Mouse (Mus musculus) hindbrain, embryonic 15.5 days (tissue): ENCODE results near the gene Catip. TPM values are rescaled to one million over a fixed set of nuclear protein-coding genes. Genes with fewer than 3 reads are reported as not detected.
"Not testable (repeated sequence)": the region's sequence is repeated elsewhere in the genome, so short reads cannot be mapped to it uniquely, and the experiment has no call there.

ENCODE experiments used
- ATAC-seq: fragments of 200-750 bp; cut with Nextera tagmentation; 2 replicates; pipeline ENCODE4 v1.8.0; 2017; ENCODE audit warnings: low read depth, moderate number of reproducible peaks, moderate TSS enrichment; ENCODE audit not compliant: low FRiP score
- H3K27ac ChIP-seq: fragments of 300-500 bp; sonication (generic); replicated peaks from 2 replicates; pipeline ENCODE4 v1.5.1; 2015; ENCODE audit warnings: mild to moderate bottlenecking, inconsistent platforms
- H3K27me3 ChIP-seq: fragments of 300-500 bp; sonication (generic); 2 replicates; pipeline ENCODE4 v1.6.1; 2015; ENCODE audit warnings: control low read depth, inconsistent platforms
- H3K36me3 ChIP-seq: fragments of 300-500 bp; sonication (generic); 2 replicates; pipeline ENCODE4 v1.6.1; 2015; ENCODE audit warnings: control low read depth, inconsistent platforms
- H3K4me1 ChIP-seq: fragments of 300-500 bp; sonication (generic); replicated peaks from 2 replicates; pipeline ENCODE4 v1.6.1; 2015; ENCODE audit warnings: control low read depth, inconsistent platforms
- H3K4me2 ChIP-seq: fragments of 300-500 bp; sonication (generic); 2 replicates; pipeline ENCODE4 v1.6.1; 2015; ENCODE audit warnings: moderate library complexity, mild to moderate bottlenecking, inconsistent platforms
- H3K4me3 ChIP-seq: fragments of 300-500 bp; sonication (generic); 2 replicates; pipeline ENCODE4 v1.5.1; 2015; ENCODE audit warnings: mild to moderate bottlenecking, inconsistent platforms
- H3K9ac ChIP-seq: fragments of 300-500 bp; sonication (generic); 2 replicates; pipeline ENCODE4 v1.6.1; 2015; ENCODE audit warnings: inconsistent platforms
- H3K9me3 ChIP-seq: fragments of 300-500 bp; sonication (generic); 2 replicates; pipeline ENCODE4 v1.6.1; 2016; ENCODE audit warnings: control low read depth, inconsistent platforms
- WGBS: fragments of 180-500 bp; shearing (Covaris S2); methylation state at CpG from one replicate; pipeline ENCODE4 v1.1.7; 2015; 5-methylcytosine and 5-hydroxymethylcytosine counted together
- polyA plus RNA-seq: library from polyadenylated mRNA; unstranded; fragments of >200 nt; fragmentation: Nextera tagmentation; extraction: Ambion mirVana; gene quantifications from 2 replicates; pipeline ENCODE4 v1.2.1, GENCODE M21; 2015

Gene Catip
- polyA plus RNA-seq, 1 experiment from 2014 or later: 2.4 TPM

- H3K36me3 ChIP-seq: no peaks in the 10 kb centered on the region
- no peak overlapping the region for H3K27ac ChIP-seq
- no peaks in the 10 kb centered on the region for H3K9me3 ChIP-seq
- no peak overlapping the region for H3K4me2 ChIP-seq
- no peak overlapping the region for H3K4me3 ChIP-seq
- no peak overlapping the region for H3K9ac ChIP-seq
- ATAC-seq: no peak
- peaks cover 28% of the 10 kb centered on the region for H3K4me1 ChIP-seq
- H3K27me3 ChIP-seq: no peaks in the 10 kb centered on the region
- WGBS: 57% methylated on average over 4 of the region's 4 CpGs
These were observed 26.9 kb upstream of the Catip start for GRCm38 (mm10) chr1:74335033-74335432.

GRCm38 (mm10) chr1:74335436-74336170, 26.3 kb upstream of the Catip start:
- H3K27ac ChIP-seq: no peak overlapping the region
- no peak overlapping the region for H3K4me3 ChIP-seq
- no peak for ATAC-seq
- 76% methylated on average over 6 of the region's 6 CpGs for WGBS
- H3K9ac ChIP-seq: no peak overlapping the region
- H3K27me3 ChIP-seq: no peaks in the 10 kb centered on the region
- H3K4me2 ChIP-seq: no peak overlapping the region
- H3K36me3 ChIP-seq: no peaks in the 10 kb centered on the region
- peaks cover 22% of the 10 kb centered on the region for H3K4me1 ChIP-seq
- H3K9me3 ChIP-seq: no peaks in the 10 kb centered on the region

- H3K27me3 ChIP-seq: no peaks in the 10 kb centered on the region
- no peak for ATAC-seq
- no peaks in the 10 kb centered on the region for H3K36me3 ChIP-seq
- H3K4me3 ChIP-seq: no peak overlapping the region
- H3K27ac ChIP-seq: no peak overlapping the region
- H3K9ac ChIP-seq: no peak overlapping the region
- no peaks in the 10 kb centered on the region for H3K9me3 ChIP-seq
- H3K4me2 ChIP-seq: no peak overlapping the region
- peaks cover 13% of the 10 kb centered on the region for H3K4me1 ChIP-seq
- 72% methylated on average over 3 of the region's 3 CpGs for WGBS
These were observed 24.6 kb upstream of the Catip start for GRCm38 (mm10) chr1:74337241-74337771.

- Histone ChIP-seq H3K4me1 (peaks cover 13% of the 10 kb centered on the region), H3K36me3 (no peaks in the 10 kb centered on the region), H3K27me3 (no peaks in the 10 kb centered on the region), H3K4me2 (no peak overlapping the region), H3K9me3 (no peaks in the 10 kb centered on the region), H3K4me3 (no peak overlapping the region), H3K9ac (no peak overlapping the region), H3K27ac (no peak overlapping the region)
- WGBS: 88% methylated on average over 4 of the region's 5 CpGs
- no peak for ATAC-seq
These were observed 23.9 kb upstream of the Catip start for GRCm38 (mm10) chr1:74338013-74338412.

DNA sequence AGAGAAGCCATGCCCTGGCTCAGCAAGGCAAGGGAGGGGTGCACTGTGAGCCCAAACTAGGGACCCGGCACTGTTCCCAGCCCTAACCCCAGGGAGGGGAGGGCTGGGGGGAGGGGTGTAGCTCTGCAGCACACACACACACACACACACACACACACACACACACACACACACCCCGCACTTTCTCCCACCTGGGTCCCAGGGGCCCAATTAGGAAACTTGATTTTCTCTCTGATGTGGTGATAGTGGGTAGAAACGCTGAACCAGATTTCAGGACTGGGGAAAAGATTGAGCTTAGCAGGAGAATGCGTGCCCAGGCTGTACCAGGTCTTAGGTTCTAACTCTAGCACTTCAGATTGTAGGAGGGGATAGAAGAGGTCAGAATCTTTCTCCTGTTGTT, 23.3 kb upstream of the Catip start:
- Histone ChIP-seq H3K4me3 (no peak overlapping the region), H3K9ac (no peak overlapping the region), H3K27me3 (no peaks in the 10 kb centered on the region), H3K9me3 (no peaks in the 10 kb centered on the region), H3K36me3 (no peaks in the 10 kb centered on the region), H3K4me2 (no peak overlapping the region), H3K27ac (no peak overlapping the region), H3K4me1 (peaks cover 13% of the 10 kb centered on the region)
- WGBS: 74% methylated on average over 4 of the region's 4 CpGs
- ATAC-seq: no peak

GRCm38 (mm10) chr1:74339917-74340316, 22.0 kb upstream of the Catip start:
- H3K4me2 ChIP-seq: no peak overlapping the region
- peaks cover 10% of the 10 kb centered on the region for H3K4me1 ChIP-seq
- H3K9ac ChIP-seq: no peak overlapping the region
- no peaks in the 10 kb centered on the region for H3K36me3 ChIP-seq
- no peaks in the 10 kb centered on the region for H3K9me3 ChIP-seq
- H3K27me3 ChIP-seq: no peaks in the 10 kb centered on the region
- H3K4me3 ChIP-seq: no peak overlapping the region
- WGBS: 96% methylated on average over 9 of the region's 9 CpGs
- H3K27ac ChIP-seq: no peak overlapping the region
- no peak for ATAC-seq

GRCm38 (mm10) chr1:74340361-74340764, 21.5 kb upstream of the Catip start:
- Histone ChIP-seq H3K4me1 (peaks cover 10% of the 10 kb centered on the region), H3K4me3 (no peak overlapping the region), H3K9me3 (no peaks in the 10 kb centered on the region), H3K36me3 (no peaks in the 10 kb centered on the region), H3K27me3 (no peaks in the 10 kb centered on the region), H3K9ac (no peak overlapping the region), H3K27ac (no peak overlapping the region), H3K4me2 (no peak overlapping the region)
- 77% methylated on average over 6 of the region's 6 CpGs for WGBS
- ATAC-seq: peak; percentile 14; the same call in 1 of the 2 replicates

DNA sequence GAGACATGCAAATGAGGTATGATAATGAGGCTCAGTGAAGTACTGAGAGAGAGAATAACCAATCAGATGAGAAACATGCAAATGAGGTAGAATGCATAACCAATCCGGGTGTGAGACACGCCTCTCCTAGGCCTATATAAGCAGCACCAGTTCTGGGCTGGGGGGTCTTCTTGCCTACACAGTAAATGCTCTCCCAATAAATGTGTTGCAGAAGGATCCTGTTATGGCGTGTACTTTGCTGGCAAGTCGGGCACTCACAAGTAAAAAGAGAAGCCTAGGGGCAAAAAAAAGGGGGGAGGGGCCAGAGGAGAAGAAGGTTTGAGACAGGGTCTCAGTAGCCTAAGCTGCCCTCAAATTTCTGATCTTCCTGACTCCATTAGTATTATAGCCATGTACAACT, 20.9 kb upstream of the Catip start:
- not testable (repeated sequence) for ATAC-seq, H3K27ac ChIP-seq, H3K36me3 ChIP-seq, H3K27me3 ChIP-seq, H3K9ac ChIP-seq, H3K9me3 ChIP-seq, H3K4me3 ChIP-seq, H3K4me2 ChIP-seq, H3K4me1 ChIP-seq
- WGBS: 93% methylated on average over 4 of the region's 4 CpGs

GRCm38 (mm10) chr1:74341898-74342297, 20.0 kb upstream of the Catip start:
- 88% methylated on average over 7 of the region's 7 CpGs for WGBS

DNA sequence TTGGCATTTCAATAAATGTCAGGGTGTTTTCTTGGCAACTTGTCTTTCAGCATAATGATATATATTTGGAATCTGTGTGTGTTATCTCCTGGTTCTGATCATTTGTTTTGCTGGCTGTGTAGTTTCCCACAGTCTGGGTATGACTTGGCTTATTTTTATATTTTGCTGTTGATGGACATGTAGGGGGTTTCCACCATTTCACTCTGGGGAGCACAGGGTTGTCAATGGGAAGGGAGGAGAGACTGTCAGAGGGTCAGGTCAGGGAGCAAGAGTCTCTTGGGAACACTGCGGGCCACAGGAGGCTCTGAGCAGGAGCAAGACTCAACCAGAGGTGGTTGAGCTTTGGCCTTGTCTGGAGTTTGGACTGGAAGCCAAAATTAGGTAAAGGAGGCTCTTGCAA, 19.6 kb upstream of the Catip start:
- Histone ChIP-seq H3K27ac (no peak overlapping the region), H3K4me3 (no peak overlapping the region), H3K36me3 (no peaks in the 10 kb centered on the region), H3K4me2 (no peak overlapping the region), H3K9me3 (no peaks in the 10 kb centered on the region), H3K4me1 (peaks cover 10% of the 10 kb centered on the region), H3K9ac (no peak overlapping the region), H3K27me3 (no peaks in the 10 kb centered on the region)
- ATAC-seq: no peak
- 89% methylated on average over 1 of the region's 1 CpGs for WGBS

More at GRCm38 (mm10) chr1:74341898-74342297, 20.0 kb upstream of the Catip start:
- Histone ChIP-seq H3K27ac (no peak overlapping the region), H3K27me3 (no peaks in the 10 kb centered on the region), H3K36me3 (no peaks in the 10 kb centered on the region), H3K4me3 (no peak overlapping the region), H3K4me1 (peaks cover 10% of the 10 kb centered on the region), H3K9me3 (no peaks in the 10 kb centered on the region), H3K9ac (no peak overlapping the region), H3K4me2 (no peak overlapping the region)
- no peak for ATAC-seq

- Histone ChIP-seq H3K27ac (no peak overlapping the region), H3K4me3 (no peak overlapping the region)
- WGBS: 38% methylated on average over 5 of the region's 5 CpGs
These were observed 18.7 kb upstream of the Catip start for GRCm38 (mm10) chr1:74343161-74343560.

DNA sequence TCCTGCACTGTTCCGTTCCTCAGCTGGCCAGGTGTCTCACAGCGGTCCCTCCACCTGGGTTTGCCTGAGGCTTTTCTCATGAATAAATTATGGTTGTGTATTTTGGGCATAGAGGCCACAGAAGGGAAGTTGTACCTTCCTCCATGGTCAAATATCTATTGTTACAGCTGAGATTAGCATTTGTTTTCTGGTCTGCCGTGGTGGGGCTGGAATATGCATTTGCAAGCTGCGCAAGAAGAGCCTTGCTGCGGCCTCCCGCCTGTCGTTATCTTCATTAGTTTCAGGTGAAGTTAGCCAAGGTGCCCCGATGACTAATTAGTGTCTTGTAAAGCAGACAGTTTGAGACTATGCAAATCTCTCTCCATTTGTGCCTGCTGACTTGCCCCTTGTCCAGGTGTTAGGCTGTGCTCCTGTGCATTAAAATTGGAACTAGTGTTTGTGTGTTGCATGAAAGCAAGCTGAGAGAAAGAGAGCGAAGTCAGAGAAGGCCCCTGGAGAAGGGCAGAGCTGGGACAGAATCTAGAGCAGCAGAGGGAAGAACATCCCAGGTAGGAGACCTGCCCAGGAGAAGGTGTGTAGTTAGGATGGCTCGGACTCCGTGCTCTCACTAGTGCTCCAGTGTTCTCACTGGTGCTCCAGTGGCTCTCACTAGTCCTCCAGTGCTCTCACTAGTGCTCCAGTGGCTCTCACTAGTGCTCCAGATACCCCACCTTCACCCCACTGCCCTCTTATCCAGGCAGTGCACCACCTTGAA, 17.6 kb upstream of the Catip start:
- Histone ChIP-seq H3K27ac (no peak overlapping the region), H3K36me3 (no peaks in the 10 kb centered on the region), H3K9me3 (no peaks in the 10 kb centered on the region), H3K9ac (no peak overlapping the region), H3K27me3 (no peaks in the 10 kb centered on the region), H3K4me3 (no peak overlapping the region), H3K4me2 (no peak overlapping the region), H3K4me1 (peaks cover 10% of the 10 kb centered on the region)
- no peak for ATAC-seq
- WGBS: 71% methylated on average over 11 of the region's 11 CpGs

More at GRCm38 (mm10) chr1:74343161-74343560, 18.7 kb upstream of the Catip start:
- no peak for ATAC-seq
- Histone ChIP-seq H3K4me1 (peaks cover 10% of the 10 kb centered on the region), H3K9ac (no peak overlapping the region), H3K4me2 (no peak overlapping the region), H3K36me3 (no peaks in the 10 kb centered on the region), H3K27me3 (no peaks in the 10 kb centered on the region), H3K9me3 (no peaks in the 10 kb centered on the region)
